Mouse (Mus musculus): ENCODE data around the gene Lrrc36. TPM values are rescaled to one million over a fixed set of nuclear protein-coding genes. Genes with fewer than 3 reads are reported as not detected.

Gene Lrrc36
- polyA plus RNA-seq, 1 experiment from 2014 or later: 0.18 TPM

- Histone ChIP-seq H3K4me1 (no peaks in the 10 kb centered on the region), H3K4me2 (no peak overlapping the region), H3K27ac (no peak overlapping the region), H3K36me3 (no peaks in the 10 kb centered on the region), H3K27me3 (replicated peaks) (peaks cover 22% of the 10 kb centered on the region; the same call in 1 of the 2 replicates), H3K9me3 (replicated peaks) (no peaks in the 10 kb centered on the region), H3K4me3 (no peak overlapping the region), H3K9ac (no peak overlapping the region)
- 33% methylated on average over 3 of the region's 3 CpGs for WGBS (ENCODE audit: insufficient replicate concordance)
- ATAC-seq: no peak
Observed at GRCm38 (mm10) chr8:105397747-105398146, 15.6 kb upstream of the Lrrc36 start.

- no peak for ATAC-seq
- WGBS (ENCODE audit: insufficient replicate concordance): 68% methylated on average over 5 of the region's 5 CpGs
- H3K27ac ChIP-seq: no peak overlapping the region
Observed at GRCm38 (mm10) chr8:105400016-105400415, 13.4 kb upstream of the Lrrc36 start.

GRCm38 (mm10) chr8:105403467-105403866, 9.9 kb upstream of the Lrrc36 start:
- no peaks in the 10 kb centered on the region for H3K4me1 ChIP-seq
- no peak for ATAC-seq
- H3K36me3 ChIP-seq: no peaks in the 10 kb centered on the region
- H3K9ac ChIP-seq: no peak overlapping the region
- no peak overlapping the region for H3K27ac ChIP-seq
- 73% methylated on average over 8 of the region's 8 CpGs for WGBS (ENCODE audit: insufficient replicate concordance)
- no peak overlapping the region for H3K4me3 ChIP-seq
- no peak overlapping the region for H3K4me2 ChIP-seq
- no peaks in the 10 kb centered on the region for H3K9me3 ChIP-seq (replicated peaks)
- H3K27me3 ChIP-seq (replicated peaks): peaks cover 13% of the 10 kb centered on the region; the same call in 1 of the 2 replicates

More at GRCm38 (mm10) chr8:105400016-105400415, 13.4 kb upstream of the Lrrc36 start:
- no peaks in the 10 kb centered on the region for H3K4me1 ChIP-seq
- no peak overlapping the region for H3K4me3 ChIP-seq
- H3K36me3 ChIP-seq: no peaks in the 10 kb centered on the region
- no peak overlapping the region for H3K9ac ChIP-seq
- peaks cover 16% of the 10 kb centered on the region; the same call in 1 of the 2 replicates for H3K27me3 ChIP-seq (replicated peaks)
- no peak overlapping the region for H3K4me2 ChIP-seq
- no peaks in the 10 kb centered on the region for H3K9me3 ChIP-seq (replicated peaks)

GRCm38 (mm10) chr8:105404496-105404895, 8.9 kb upstream of the Lrrc36 start:
- no peak overlapping the region for H3K4me2 ChIP-seq
- H3K9ac ChIP-seq: no peak overlapping the region
- H3K4me3 ChIP-seq: no peak overlapping the region
- H3K27me3 ChIP-seq (replicated peaks): peaks cover 12% of the 10 kb centered on the region; the same call in 1 of the 2 replicates
- H3K27ac ChIP-seq: no peak overlapping the region
- no peaks in the 10 kb centered on the region for H3K36me3 ChIP-seq
- no peaks in the 10 kb centered on the region for H3K9me3 ChIP-seq (replicated peaks)
- no peaks in the 10 kb centered on the region for H3K4me1 ChIP-seq
- no peak for ATAC-seq
- 61% methylated on average over 1 of the region's 1 CpGs for WGBS (ENCODE audit: insufficient replicate concordance)

- Histone ChIP-seq H3K4me1 (no peaks in the 10 kb centered on the region), H3K9ac (no peak overlapping the region), H3K4me3 (no peak overlapping the region), H3K4me2 (no peak overlapping the region), H3K9me3 (replicated peaks) (no peaks in the 10 kb centered on the region), H3K27ac (no peak overlapping the region), H3K36me3 (no peaks in the 10 kb centered on the region), H3K27me3 (replicated peaks) (peaks cover 7% of the 10 kb centered on the region; the same call in 1 of the 2 replicates)
- ATAC-seq: no peak
- 62% methylated on average over 10 of the region's 10 CpGs for WGBS (ENCODE audit: insufficient replicate concordance)
Observed at GRCm38 (mm10) chr8:105406416-105406815, 7.0 kb upstream of the Lrrc36 start.

- ATAC-seq: no peak
- 48% methylated on average over 7 of the region's 7 CpGs for WGBS (ENCODE audit: insufficient replicate concordance)
Observed at GRCm38 (mm10) chr8:105408331-105408730, 5.0 kb upstream of the Lrrc36 start.

GRCm38 (mm10) chr8:105409947-105410346, 3.4 kb upstream of the Lrrc36 start:
- peaks cover 10% of the 10 kb centered on the region for H3K4me1 ChIP-seq
- ATAC-seq: no peak
- H3K27ac ChIP-seq: no peak overlapping the region
- H3K36me3 ChIP-seq: no peaks in the 10 kb centered on the region
- H3K9me3 ChIP-seq (replicated peaks): no peaks in the 10 kb centered on the region
- WGBS (ENCODE audit: insufficient replicate concordance): 85% methylated on average over 6 of the region's 6 CpGs
- no peak overlapping the region for H3K9ac ChIP-seq
- no peak overlapping the region for H3K4me3 ChIP-seq
- H3K4me2 ChIP-seq: no peak overlapping the region
- peaks cover 39% of the 10 kb centered on the region for H3K27me3 ChIP-seq (replicated peaks)

More at GRCm38 (mm10) chr8:105408331-105408730, 5.0 kb upstream of the Lrrc36 start:
- Histone ChIP-seq H3K4me2 (no peak overlapping the region), H3K4me3 (no peak overlapping the region), H3K4me1 (peaks cover 2% of the 10 kb centered on the region), H3K27ac (no peak overlapping the region), H3K9me3 (replicated peaks) (no peaks in the 10 kb centered on the region), H3K36me3 (no peaks in the 10 kb centered on the region), H3K27me3 (replicated peaks) (peaks cover 23% of the 10 kb centered on the region), H3K9ac (no peak overlapping the region)

- no peak overlapping the region for H3K27ac ChIP-seq
- no peak overlapping the region for H3K4me3 ChIP-seq
- no peak for ATAC-seq
- H3K27me3 ChIP-seq (replicated peaks): peaks cover 35% of the 10 kb centered on the region
- H3K9me3 ChIP-seq (replicated peaks): 0 out of 2 replicates have a peak, but pooled peaks cover 4% of the 10 kb centered on the region
- no peak overlapping the region for H3K4me2 ChIP-seq
- H3K9ac ChIP-seq: no peak overlapping the region
- H3K36me3 ChIP-seq: no peaks in the 10 kb centered on the region
- WGBS (ENCODE audit: insufficient replicate concordance): 75% methylated on average over 2 of the region's 2 CpGs
- H3K4me1 ChIP-seq: peaks cover under 1% of the 10 kb centered on the region; the same call in 1 of the 2 replicates
Observed at GRCm38 (mm10) chr8:105418992-105419391, 5.6 kb downstream of the Lrrc36 start.

- no peak overlapping the region for H3K27ac ChIP-seq
- no peak overlapping the region for H3K4me3 ChIP-seq
- no peak for ATAC-seq
- 80% methylated on average over 4 of the region's 4 CpGs for WGBS (ENCODE audit: insufficient replicate concordance)
- no peaks in the 10 kb centered on the region for H3K36me3 ChIP-seq
- H3K4me2 ChIP-seq: no peak overlapping the region
- H3K9me3 ChIP-seq (replicated peaks): 0 out of 2 replicates have a peak, but pooled peaks cover 4% of the 10 kb centered on the region
- H3K9ac ChIP-seq: no peak overlapping the region
- peaks cover 27% of the 10 kb centered on the region for H3K27me3 ChIP-seq (replicated peaks)
- no peaks in the 10 kb centered on the region for H3K4me1 ChIP-seq
Observed at GRCm38 (mm10) chr8:105419800-105420199, 6.4 kb downstream of the Lrrc36 start.

- Histone ChIP-seq H3K27ac (no peak overlapping the region), H3K4me3 (no peak overlapping the region), H3K4me2 (no peak overlapping the region), H3K9ac (no peak overlapping the region), H3K36me3 (no peaks in the 10 kb centered on the region), H3K9me3 (replicated peaks) (0 out of 2 replicates have a peak, but pooled peaks cover 2% of the 10 kb centered on the region), H3K4me1 (no peaks in the 10 kb centered on the region), H3K27me3 (replicated peaks) (peaks cover 17% of the 10 kb centered on the region; the same call in 1 of the 2 replicates)
- no peak for ATAC-seq
- 49% methylated on average over 1 of the region's 1 CpGs for WGBS (ENCODE audit: insufficient replicate concordance)
Observed at GRCm38 (mm10) chr8:105422006-105422405, 8.6 kb downstream of the Lrrc36 start.

- Histone ChIP-seq H3K4me1 (no peaks in the 10 kb centered on the region), H3K27ac (no peak overlapping the region), H3K36me3 (no peaks in the 10 kb centered on the region), H3K9ac (no peak overlapping the region), H3K4me2 (no peak overlapping the region), H3K4me3 (no peak overlapping the region), H3K9me3 (replicated peaks) (no peaks in the 10 kb centered on the region), H3K27me3 (replicated peaks) (peaks cover 17% of the 10 kb centered on the region)
- 50% methylated on average over 6 of the region's 6 CpGs for WGBS (ENCODE audit: insufficient replicate concordance)
- no peak for ATAC-seq
Observed at GRCm38 (mm10) chr8:105426878-105427277, 13.5 kb downstream of the Lrrc36 start.

- no peak overlapping the region for H3K27ac ChIP-seq
- no peaks in the 10 kb centered on the region for H3K36me3 ChIP-seq
- H3K9me3 ChIP-seq (replicated peaks): no peaks in the 10 kb centered on the region
- no peak for ATAC-seq
- no peak overlapping the region for H3K4me2 ChIP-seq
- 61% methylated on average over 7 of the region's 7 CpGs for WGBS (ENCODE audit: insufficient replicate concordance)
- H3K27me3 ChIP-seq (replicated peaks): peaks cover 44% of the 10 kb centered on the region
- no peaks in the 10 kb centered on the region for H3K4me1 ChIP-seq
- no peak overlapping the region for H3K4me3 ChIP-seq
- no peak overlapping the region for H3K9ac ChIP-seq
Observed at GRCm38 (mm10) chr8:105431743-105432515, 18.6 kb downstream of the Lrrc36 start.
